Mouse (Mus musculus) E14TG2a.4 (cell line): ENCODE measurements around the gene Kcnn4.

Experiments used
- CTCF ChIP-seq: conservative IDR thresholded peaks from 2 replicates; pipeline ENCODE4 v1.5.1; 2014; ENCODE audit warnings: low read length
- NANOG ChIP-seq: IDR thresholded peaks from 2 replicates; pipeline ENCODE4 v1.6.1; 2014; ENCODE audit warnings: borderline replicate concordance, low read length, mixed read lengths

DNA sequence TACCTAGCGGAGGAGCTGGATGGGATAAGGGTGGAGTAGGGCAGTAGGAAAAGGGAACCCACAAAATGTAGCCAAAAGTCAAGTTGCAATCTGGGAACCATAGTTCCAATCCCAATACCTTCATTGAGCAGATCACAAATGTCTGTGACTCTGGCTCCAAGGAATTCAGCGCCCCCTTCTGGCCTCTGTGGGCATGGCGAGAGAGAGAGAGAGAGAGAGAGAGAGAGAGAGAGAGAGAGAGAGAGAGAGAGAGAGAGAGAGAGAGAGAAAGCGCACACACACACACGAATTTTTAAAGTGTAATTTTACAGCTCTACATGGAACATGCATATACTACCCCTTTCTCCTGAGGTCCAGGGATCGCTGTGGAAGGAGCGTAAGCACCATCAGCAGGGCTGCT is 6.8 kb upstream of the Kcnn4 start:
- TF ChIP-seq CTCF (peak; percentile 56), NANOG (no peak)
